24 mouse cellular contexts compared by ENCODE assay signal in the genomic region with DNA sequence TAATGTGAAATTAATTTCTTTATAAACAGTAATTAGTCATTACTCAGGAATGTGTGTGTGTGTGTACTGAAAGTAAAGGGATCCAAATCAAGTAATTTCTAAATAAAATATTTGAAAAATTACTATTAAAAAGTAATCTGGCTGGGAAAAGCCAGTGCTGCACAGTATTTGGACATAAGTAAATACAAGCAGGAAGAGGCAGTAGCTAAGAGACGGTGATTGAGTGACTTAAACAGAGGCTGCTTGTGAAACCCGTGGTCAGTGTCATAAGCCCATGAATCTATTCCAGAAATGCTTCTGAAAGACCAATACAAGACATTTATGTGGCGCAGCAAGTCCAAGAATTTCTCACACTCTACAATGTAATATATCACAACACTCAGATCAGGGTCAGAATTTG. TPM values are rescaled to one million over a fixed set of nuclear protein-coding genes. Genes with fewer than 3 reads are reported as not detected.
A peak's percentile ranks its signal among the peaks of the same experiment; 100 is the strongest.
DNase-seq lines count a peak whose midpoint lies in the region; ATAC-seq and TF ChIP-seq lines count a peak whose summit lies in the region.
"Had no signal": no experiment of that assay in that cellular context is flagged by ENCODE, and none has a peak within 500 bp of the region (broad histone marks: within the 10 kb centered on the region; RNA-seq: fewer than 3 reads in every experiment).

No protein-coding gene starts in this region.

- no peak overlapping the region for H3K4me2 ChIP-seq in lung, postnatal 0 days (replicated peaks; ENCODE audit: low read depth, low read length)
- H3K4me2 ChIP-seq: embryonic facial prominence, embryonic 12.5 days; forebrain, embryonic 13.5 days; forebrain, embryonic 15.5 days had no signal

- no peak overlapping the region for H3K27ac ChIP-seq in lung, postnatal 0 days (ENCODE audit: low read length)
- H3K27ac ChIP-seq: embryonic facial prominence, embryonic 10.5 days; embryonic facial prominence, embryonic 12.5 days; forebrain, embryonic 13.5 days; forebrain, embryonic 15.5 days had no signal

- no peaks in the 10 kb centered on the region for H3K4me1 ChIP-seq in lung, postnatal 0 days (ENCODE audit: insufficient read depth, low read depth, low read length)

- no peaks in the 10 kb centered on the region for H3K27me3 ChIP-seq in lung, postnatal 0 days (replicated peaks; ENCODE audit: insufficient read depth, low read length)
- H3K27me3 ChIP-seq: CH12.LX; embryonic facial prominence, embryonic 12.5 days; forebrain, embryonic 15.5 days; Patski had no signal

- peak; percentile 63 for DNase-seq in lung, postnatal 0 days (ENCODE audit: low spot score)
- no peak for DNase-seq in lung, postnatal 4 days
- DNase-seq in lung, postnatal 25 days (ENCODE audit: low spot score): peak; percentile 16
- DNase-seq in lung, postnatal 14 days: no peak
- DNase-seq in lung, postnatal 36 days: peak; percentile 46
- DNase-seq: adrenal gland, adult 8-10 months; adrenal gland, postnatal 14 days; adrenal gland, postnatal 36 days; B cell, adult 2 months; cerebellum, adult 11-12 months; cerebellum, adult 2 months; cerebellum, adult 9-10 months; cerebellum, postnatal 10 days; cerebellum, postnatal 25 days had no signal

- TF ChIP-seq EP300 in lung, postnatal 0 days (IDR thresholded peaks at IDR 0.05): no peak

- H3K36me3 ChIP-seq in lung, postnatal 0 days (ENCODE audit: insufficient read depth, low read length): no peaks in the 10 kb centered on the region
- H3K36me3 ChIP-seq: embryonic facial prominence, embryonic 10.5 days; embryonic facial prominence, embryonic 12.5 days; forebrain, embryonic 15.5 days; G1E had no signal

- H3K9ac ChIP-seq in lung, postnatal 0 days (replicated peaks; ENCODE audit: low read depth): no peak overlapping the region
- H3K9ac ChIP-seq: embryonic facial prominence, embryonic 12.5 days; forebrain, embryonic 13.5 days; forebrain, embryonic 15.5 days had no signal

- no peak overlapping the region for H3K4me3 ChIP-seq in lung, postnatal 0 days (ENCODE audit: low read depth, low read length)
- H3K4me3 ChIP-seq: embryonic facial prominence, embryonic 10.5 days; embryonic facial prominence, embryonic 12.5 days; forebrain, embryonic 13.5 days; forebrain, embryonic 15.5 days had no signal

- no peak for TF ChIP-seq CTCF in lung, postnatal 0 days (IDR thresholded peaks at IDR 0.05)

- H3K9me3 ChIP-seq in lung, postnatal 0 days (ENCODE audit: low read length): no peaks in the 10 kb centered on the region
- H3K9me3 ChIP-seq: embryonic facial prominence, embryonic 10.5 days; embryonic facial prominence, embryonic 12.5 days; forebrain, embryonic 13.5 days; forebrain, embryonic 15.5 days; G1E had no signal

- WGBS in lung, postnatal 0 days: 42% methylated on average over 3 of the region's 3 CpGs

- no peak for ATAC-seq in lung, postnatal 0 days
- ATAC-seq: activated CD4-positive, CD25-positive, alpha-beta regulatory T cell, adult 4 months; CD4-positive, CD25-positive, alpha-beta regulatory T cell, adult 4 months; forebrain, embryonic 13.5 days; forebrain, embryonic 15.5 days; Patski had no signal

RNA-seq across cellular contexts. Expression of a gene that starts 3.6 kb away (rescaled TPM):
- polyA plus RNA-seq in lung, postnatal 0 days (2015; fragmentation: Nextera tagmentation; extraction: Ambion mirVana): not detected in 2 replicates
- polyA plus RNA-seq: activated CD4-positive, CD25-positive, alpha-beta regulatory T cell, adult 4 months; CD4-positive, CD25-positive, alpha-beta regulatory T cell, adult 4 months; cerebellum, adult 2 months; embryonic facial prominence, embryonic 10.5 days; forebrain, embryonic 11.5 days; G1E; Patski had no signal

RNA-seq across cellular contexts. Expression of a gene that starts 21.6 kb away (rescaled TPM):
- polyA plus RNA-seq in lung, postnatal 0 days (2015; fragmentation: Nextera tagmentation; extraction: Ambion mirVana): 8.8 and 8.9 TPM in 2 replicates

Comparison
In these comparisons a context has a peak if more than half of its experiments do, and no peak if none do; other contexts are left out.
1. DNase-seq: peak in lung, postnatal 0 days (single experiment), lung, postnatal 25 days (single experiment) and lung, postnatal 36 days (single experiment); none in lung, postnatal 4 days (0 of 2) and lung, postnatal 14 days (single experiment).